Mouse (Mus musculus): ENCODE measurements around the gene Krt18.
"Not testable (repeated sequence)": the region's sequence is repeated elsewhere in the genome, so short reads cannot be mapped to it uniquely, and the experiment has no call there.

The Krt18 gene

GRCm38 (mm10) chr15:102028040-102028439 lies at the start of gene Krt18:
TSS of gene Krt18 (plus strand) at chr15:102028180.
- DNase-seq: peak; percentile 72

GRCm38 (mm10) chr15:101980849-101981248 lies 47.1 kb upstream of the Krt18 start:
- DNase-seq: no peak

GRCm38 (mm10) chr15:101983315-101983948 lies 44.5 kb upstream of the Krt18 start:
- DNase-seq: no peak

GRCm38 (mm10) chr15:101983949-101984601 lies 43.9 kb upstream of the Krt18 start:
- DNase-seq: peak; percentile 90

- DNase-seq: no peak
Measured at GRCm38 (mm10) chr15:101984746-101985145, 43.2 kb upstream of the Krt18 start.

GRCm38 (mm10) chr15:101988119-101988518 lies 39.9 kb upstream of the Krt18 start:
- DNase-seq: peak; percentile 81

- DNase-seq: no peak
Measured at GRCm38 (mm10) chr15:101988714-101989113, 39.3 kb upstream of the Krt18 start.

- DNase-seq: no peak
Measured at GRCm38 (mm10) chr15:101990946-101991345, 37.0 kb upstream of the Krt18 start.

- DNase-seq: no peak
Measured at GRCm38 (mm10) chr15:101994365-101994764, 33.6 kb upstream of the Krt18 start.

- no peak for DNase-seq
Measured at GRCm38 (mm10) chr15:101995484-101996236, 32.3 kb upstream of the Krt18 start.

- DNase-seq: not testable (repeated sequence)
Measured at GRCm38 (mm10) chr15:101996450-101997078, 31.4 kb upstream of the Krt18 start.

GRCm38 (mm10) chr15:101999156-101999555 lies 28.8 kb upstream of the Krt18 start:
- no peak for DNase-seq

- no peak for DNase-seq
Measured at GRCm38 (mm10) chr15:101999676-102000335, 28.2 kb upstream of the Krt18 start.

- peak; percentile 64 for DNase-seq
Measured at GRCm38 (mm10) chr15:102002646-102003488, 25.1 kb upstream of the Krt18 start.

- no peak for DNase-seq
Measured at GRCm38 (mm10) chr15:102003516-102003915, 24.5 kb upstream of the Krt18 start.

- peak; percentile 51 for DNase-seq
Measured at GRCm38 (mm10) chr15:102004189-102004588, 23.8 kb upstream of the Krt18 start, which contains the start of gene Krt8. TSS of gene Krt8 (minus strand) at chr15:102004482.

- DNase-seq: no peak
Measured at GRCm38 (mm10) chr15:102005290-102005689, 22.7 kb upstream of the Krt18 start.

GRCm38 (mm10) chr15:102006317-102006716 lies 21.7 kb upstream of the Krt18 start:
- DNase-seq: no peak

GRCm38 (mm10) chr15:102007097-102008069 lies 20.6 kb upstream of the Krt18 start:
- DNase-seq: no peak

- DNase-seq: no peak
Measured at GRCm38 (mm10) chr15:102010569-102011245, 17.3 kb upstream of the Krt18 start.

Data from liver (tissue).